Mouse (Mus musculus) T-helper 1 cell (primary cell): ENCODE measurements at regions not wholly inside any gene's neighbourhood (a gene's known extent, or its start where the extent isn't known, plus 50 kb on each side); places are given as distances from the start of the nearest gene placed in this dataset.

ENCODE experiments used
- in situ Hi-C: fragments of 300-600 bp; cut with MboI, MseI; formaldehyde crosslinking; loops from one replicate; pipeline ENCODE4 v1.15.1; 2025; ENCODE audit warnings: high pct_unique_total_duplicates

- in situ Hi-C loops = no loop called here
These were observed 191.0 kb upstream of the Jarid2 start for GRCm38 (mm10) chr13:44538238-44538637.

- in situ Hi-C loops = no loop called here
These were observed 188.9 kb upstream of the Jarid2 start for GRCm38 (mm10) chr13:44540401-44540800.

GRCm38 (mm10) chr13:44541243-44541653 is 188.0 kb upstream of the Jarid2 start:
- in situ Hi-C loops = no loop called here

GRCm38 (mm10) chr13:44544786-44545185 is 184.5 kb upstream of the Jarid2 start:
- in situ Hi-C loops = no loop called here

GRCm38 (mm10) chr13:44546289-44546688 is 183.0 kb upstream of the Jarid2 start:
- in situ Hi-C loops = no loop called here

- in situ Hi-C loops = no loop called here
These were observed 180.4 kb upstream of the Jarid2 start for GRCm38 (mm10) chr13:44548880-44549279.

GRCm38 (mm10) chr13:44553363-44553762 is 175.9 kb upstream of the Jarid2 start:
- in situ Hi-C loops = no loop called here

- in situ Hi-C loops = no loop called here
These were observed 174.4 kb upstream of the Jarid2 start for GRCm38 (mm10) chr13:44554686-44555463.

- in situ Hi-C loops = no loop called here
These were observed 173.3 kb upstream of the Jarid2 start for GRCm38 (mm10) chr13:44555979-44556378.

- in situ Hi-C loops = no loop called here
These were observed 171.2 kb upstream of the Jarid2 start for GRCm38 (mm10) chr13:44558051-44558450.

- in situ Hi-C loops = no loop called here
These were observed 170.6 kb upstream of the Jarid2 start for GRCm38 (mm10) chr13:44558491-44559177.

- in situ Hi-C loops = no loop called here
These were observed 170.1 kb upstream of the Jarid2 start for GRCm38 (mm10) chr13:44559178-44559565.

GRCm38 (mm10) chr13:44559706-44560105 is 169.6 kb upstream of the Jarid2 start:
- in situ Hi-C loops = no loop called here

GRCm38 (mm10) chr13:44564705-44565104 is 164.6 kb upstream of the Jarid2 start:
- in situ Hi-C loops = no loop called here

GRCm38 (mm10) chr13:44567696-44568095 is 161.6 kb upstream of the Jarid2 start:
- in situ Hi-C loops = no loop called here

- in situ Hi-C loops = no loop called here
These were observed 160.0 kb upstream of the Jarid2 start for GRCm38 (mm10) chr13:44569241-44569778.

- in situ Hi-C loops = no loop called here
These were observed 155.8 kb upstream of the Jarid2 start for GRCm38 (mm10) chr13:44573463-44573862.

- in situ Hi-C loops = no loop called here
These were observed 150.1 kb upstream of the Jarid2 start for GRCm38 (mm10) chr13:44579215-44579614.

GRCm38 (mm10) chr13:44580156-44580736 is 149.0 kb upstream of the Jarid2 start:
- in situ Hi-C loops = no loop called here

GRCm38 (mm10) chr13:44580767-44581166 is 148.5 kb upstream of the Jarid2 start:
- in situ Hi-C loops = no loop called here

- in situ Hi-C loops = no loop called here
These were observed 147.1 kb upstream of the Jarid2 start for GRCm38 (mm10) chr13:44581947-44582766.

- in situ Hi-C loops = no loop called here
These were observed 146.5 kb upstream of the Jarid2 start for GRCm38 (mm10) chr13:44582767-44583085.
